Mouse (Mus musculus): Measurements from ENCODE around the gene Foxe1. TPM values are rescaled to one million over a fixed set of nuclear protein-coding genes. Genes with fewer than 3 reads are reported as not detected.

Gene Foxe1
- total RNA-seq, 2 experiments from 2014 or later, result not detected

GRCm38 (mm10) chr4:46349530-46349929 lies 6.1 kb downstream of the Foxe1 start:
- H3K4me3 ChIP-seq, result no peak overlapping the region
- no peak overlapping the region for H3K27ac ChIP-seq
- no peak for TF ChIP-seq CTCF (IDR thresholded peaks at IDR 0.05)
- DNase-seq (ENCODE audit: extremely low spot score in 1 of 2, low spot score in 2 of 2), result no peak
- intact Hi-C loops (cut with DNase I), result loop anchor here (10.0 kb wide), 1 partner anchor 1645 kb away; no protein-coding TSS in a partner anchor

GRCm38 (mm10) chr4:46353045-46353444 lies 9.6 kb downstream of the Foxe1 start:
- no peak overlapping the region for H3K27ac ChIP-seq
- no peak overlapping the region for H3K4me3 ChIP-seq
- intact Hi-C loops (cut with DNase I), result no loop called here
- no peak for TF ChIP-seq CTCF (IDR thresholded peaks at IDR 0.05)
- DNase-seq (ENCODE audit: extremely low spot score in 1 of 2, low spot score in 2 of 2), result no peak

- peak; percentile 74 for TF ChIP-seq CTCF (IDR thresholded peaks at IDR 0.05)
- DNase-seq (ENCODE audit: extremely low spot score in 1 of 2, low spot score in 2 of 2), result peak; percentile 31 to 49
- intact Hi-C loops (cut with DNase I), result no loop called here
These were observed 13.1 kb downstream of the Foxe1 start for GRCm38 (mm10) chr4:46356351-46357133.

GRCm38 (mm10) chr4:46359539-46360253 lies 16.3 kb downstream of the Foxe1 start:
- DNase-seq (ENCODE audit: extremely low spot score in 1 of 2, low spot score in 2 of 2), result no peak

More at GRCm38 (mm10) chr4:46356351-46357133, 13.1 kb downstream of the Foxe1 start:
- H3K4me3 ChIP-seq, result no peak overlapping the region
- H3K27ac ChIP-seq, result no peak overlapping the region

GRCm38 (mm10) chr4:46361258-46361657 lies 17.8 kb downstream of the Foxe1 start:
- DNase-seq (ENCODE audit: extremely low spot score in 1 of 2, low spot score in 2 of 2), result peak; percentile 56 to 78
- no peak for TF ChIP-seq CTCF (IDR thresholded peaks at IDR 0.05)
- no peak overlapping the region for H3K4me3 ChIP-seq
- H3K27ac ChIP-seq, result no peak overlapping the region
- intact Hi-C loops (cut with DNase I), result no loop called here

More at GRCm38 (mm10) chr4:46359539-46360253, 16.3 kb downstream of the Foxe1 start:
- no peak overlapping the region for H3K27ac ChIP-seq
- intact Hi-C loops (cut with DNase I), result no loop called here
- H3K4me3 ChIP-seq, result no peak overlapping the region
- no peak for TF ChIP-seq CTCF (IDR thresholded peaks at IDR 0.05)

GRCm38 (mm10) chr4:46364360-46364759 lies 21.0 kb downstream of the Foxe1 start:
- TF ChIP-seq CTCF (IDR thresholded peaks at IDR 0.05), result peak; percentile 7; the same call in 1 of the 2 replicates
- intact Hi-C loops (cut with DNase I), result no loop called here

GRCm38 (mm10) chr4:46367487-46367959 lies 24.1 kb downstream of the Foxe1 start:
- Histone ChIP-seq H3K27ac (no peak overlapping the region), H3K4me3 (no peak overlapping the region)
- intact Hi-C loops (cut with DNase I), result no loop called here
- no peak for TF ChIP-seq CTCF (IDR thresholded peaks at IDR 0.05)
- no peak for DNase-seq (ENCODE audit: extremely low spot score in 1 of 2, low spot score in 2 of 2)

More at GRCm38 (mm10) chr4:46364360-46364759, 21.0 kb downstream of the Foxe1 start:
- Histone ChIP-seq H3K27ac (no peak overlapping the region), H3K4me3 (no peak overlapping the region)
- no peak for DNase-seq (ENCODE audit: extremely low spot score in 1 of 2, low spot score in 2 of 2)

GRCm38 (mm10) chr4:46369070-46369469 lies 25.7 kb downstream of the Foxe1 start:
- intact Hi-C loops (cut with DNase I), result no loop called here
- DNase-seq (ENCODE audit: extremely low spot score in 1 of 2, low spot score in 2 of 2), result no peak
- no peak overlapping the region for H3K4me3 ChIP-seq
- H3K27ac ChIP-seq, result no peak overlapping the region
- peak; percentile 18 for TF ChIP-seq CTCF (IDR thresholded peaks at IDR 0.05)

GRCm38 (mm10) chr4:46370406-46370805 lies 27.0 kb downstream of the Foxe1 start:
- intact Hi-C loops (cut with DNase I), result loop anchor here (5.0 kb wide), 1 partner anchor 168 kb away; no protein-coding TSS in a partner anchor
- TF ChIP-seq CTCF (IDR thresholded peaks at IDR 0.05), result no peak
- H3K27ac ChIP-seq, result no peak overlapping the region

GRCm38 (mm10) chr4:46371030-46371429 lies 27.6 kb downstream of the Foxe1 start:
- no peak for TF ChIP-seq CTCF (IDR thresholded peaks at IDR 0.05)
- peak in 1 of 2 experiments; percentile 26 for DNase-seq (ENCODE audit: extremely low spot score in 1 of 2, low spot score in 2 of 2)
- intact Hi-C loops (cut with DNase I), result loop anchor here (5.0 kb wide), 1 partner anchor 169 kb away; no protein-coding TSS in a partner anchor
- Histone ChIP-seq H3K4me3 (no peak overlapping the region), H3K27ac (no peak overlapping the region)

More at GRCm38 (mm10) chr4:46370406-46370805, 27.0 kb downstream of the Foxe1 start:
- no peak for DNase-seq (ENCODE audit: extremely low spot score in 1 of 2, low spot score in 2 of 2)
- H3K4me3 ChIP-seq, result no peak overlapping the region

- intact Hi-C loops (cut with DNase I), result loop anchor here (5.0 kb wide), 1 partner anchor 172 kb away; no protein-coding TSS in a partner anchor
- H3K4me3 ChIP-seq, result peak overlapping the region; percentile 33
- TF ChIP-seq CTCF (IDR thresholded peaks at IDR 0.05), result peak; percentile 58
- DNase-seq (ENCODE audit: extremely low spot score in 1 of 2, low spot score in 2 of 2), result no peak
- no peak overlapping the region for H3K27ac ChIP-seq
These were observed 31.0 kb downstream of the Foxe1 start for GRCm38 (mm10) chr4:46374455-46374854.
